Mouse (Mus musculus) left cerebral cortex, adult 9 months (tissue): ENCODE results near the gene Olfr382.
"Not testable (repeated sequence)": the region's sequence is repeated elsewhere in the genome, so short reads cannot be mapped to it uniquely, and the experiment has no call there.

ENCODE experiments used
- DNase-seq, 2 experiments: peaks; one replicate each; pipeline ENCODE4 v3.0.0; 2022; ENCODE audit warnings: low spot score in 2 of 2

Olfr382 gene

GRCm38 (mm10) chr11:73517097-73517496 is at the start of gene Olfr382:
Gene Olfr382, minus strand, starts transcription at chr11:73517197.
- DNase-seq, result no peak

- not testable (repeated sequence) for DNase-seq
These were observed 12.0 kb upstream of the Olfr382 start for GRCm38 (mm10) chr11:73528971-73529370.

- DNase-seq, result no peak
These were observed 25.5 kb downstream of the Olfr382 start, which contains the start of gene Olfr381 for GRCm38 (mm10) chr11:73491503-73491902. Gene Olfr381, minus strand, starts transcription at chr11:73491603.
